Mouse (Mus musculus) kidney, embryonic 15.5 days (tissue): ENCODE results near the gene Rbm47. TPM values are rescaled to one million over a fixed set of nuclear protein-coding genes. Genes with fewer than 3 reads are reported as not detected.

Experiments
- ATAC-seq: fragments of 200-750 bp; cut with Nextera tagmentation; replicated peaks from 2 replicates; pipeline ENCODE4 v1.8.0; 2017; ENCODE audit warnings: moderate TSS enrichment; ENCODE audit not compliant: low FRiP score
- H3K27ac ChIP-seq: fragments of 300-500 bp; sonication (generic); 2 replicates; pipeline ENCODE4 v1.5.1; 2015; ENCODE audit warnings: mild to moderate bottlenecking, inconsistent platforms
- H3K27me3 ChIP-seq: fragments of 300-500 bp; sonication (generic); 2 replicates; pipeline ENCODE4 v1.6.1; 2015; ENCODE audit warnings: inconsistent platforms
- H3K36me3 ChIP-seq: fragments of 300-500 bp; sonication (generic); 2 replicates; pipeline ENCODE4 v1.6.1; 2015; ENCODE audit warnings: inconsistent platforms
- H3K4me1 ChIP-seq: fragments of 300-500 bp; sonication (generic); 2 replicates; pipeline ENCODE4 v1.6.1; 2015; ENCODE audit warnings: inconsistent platforms
- H3K4me2 ChIP-seq: fragments of 300-500 bp; sonication (generic); 2 replicates; pipeline ENCODE4 v1.6.1; 2015; ENCODE audit warnings: moderate library complexity, mild to moderate bottlenecking, inconsistent platforms
- H3K4me3 ChIP-seq: fragments of 300-500 bp; sonication (generic); replicated peaks from 2 replicates; pipeline ENCODE4 v1.5.1; 2015; ENCODE audit warnings: mild to moderate bottlenecking, inconsistent platforms
- H3K9ac ChIP-seq: fragments of 300-500 bp; sonication (generic); 2 replicates; pipeline ENCODE4 v1.6.1; 2015; ENCODE audit warnings: mild to moderate bottlenecking, inconsistent platforms
- H3K9me3 ChIP-seq: fragments of 300-500 bp; sonication (generic); replicated peaks from 2 replicates; pipeline ENCODE4 v1.6.1; 2016; ENCODE audit warnings: inconsistent platforms
- whole genome bisulfite sequencing: fragments of 180-500 bp; shearing (Covaris S2); methylation state at CpG from one replicate; pipeline ENCODE4 v1.1.7; 2015; ENCODE audit warnings: mixed read lengths; 5-methylcytosine and 5-hydroxymethylcytosine counted together
- polyA plus RNA-seq: library from polyadenylated mRNA; unstranded; fragments of >200 nt; fragmentation: Nextera tagmentation; extraction: Ambion mirVana; gene quantifications from 2 replicates; pipeline ENCODE4 v1.2.1, GENCODE M21; 2015

The Rbm47 gene
- polyA plus RNA-seq, 1 experiment from 2014 or later: 60.6 TPM

DNA sequence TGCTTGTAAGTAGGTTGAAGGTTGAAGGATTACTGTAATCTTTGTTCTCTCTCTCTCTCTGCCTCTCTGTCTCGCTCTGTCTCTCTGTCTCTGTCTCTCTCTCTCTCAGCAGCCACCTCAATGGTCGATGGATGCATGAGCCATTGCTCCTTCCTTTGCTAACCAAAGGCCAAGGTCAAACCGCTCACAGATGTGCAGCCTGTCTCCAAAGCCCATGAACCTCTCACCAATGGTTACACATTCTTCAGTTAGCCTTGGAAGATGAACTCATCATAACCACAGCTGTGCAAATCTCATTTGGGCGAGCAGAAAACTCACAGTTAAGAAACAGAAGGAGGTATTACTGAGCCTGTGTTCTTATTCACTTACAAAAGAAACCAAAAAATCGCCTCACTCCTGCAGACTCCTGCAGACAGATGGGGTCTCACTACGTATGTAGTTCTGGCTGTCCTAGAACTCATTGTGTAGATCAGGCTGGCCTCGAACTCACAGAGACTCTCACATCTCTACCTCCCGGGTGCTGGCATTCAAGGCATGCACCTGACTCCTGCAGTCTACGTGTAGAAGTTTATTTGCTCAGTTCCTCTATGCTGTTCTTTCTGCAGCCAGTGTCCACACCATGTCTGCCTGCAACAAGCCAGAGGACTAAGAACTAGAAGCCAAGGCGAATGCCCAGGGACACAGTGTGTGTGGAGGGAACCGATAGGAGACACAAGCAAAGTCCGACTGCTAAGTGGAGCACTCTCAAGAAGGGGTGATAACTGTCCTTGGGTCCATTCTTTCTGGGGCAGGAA lies 49.4 kb downstream of the Rbm47 start:
- Histone ChIP-seq H3K27me3 (no peaks in the 10 kb centered on the region), H3K9me3 (no peaks in the 10 kb centered on the region), H3K9ac (no peak overlapping the region), H3K4me3 (no peak overlapping the region), H3K4me2 (no peak overlapping the region), H3K27ac (no peak overlapping the region), H3K4me1 (peaks cover 21% of the 10 kb centered on the region), H3K36me3 (no peaks in the 10 kb centered on the region; the same call in 1 of the 2 replicates)
- 92% methylated on average over 12 of the region's 12 CpGs for WGBS
- no peak for ATAC-seq

DNA sequence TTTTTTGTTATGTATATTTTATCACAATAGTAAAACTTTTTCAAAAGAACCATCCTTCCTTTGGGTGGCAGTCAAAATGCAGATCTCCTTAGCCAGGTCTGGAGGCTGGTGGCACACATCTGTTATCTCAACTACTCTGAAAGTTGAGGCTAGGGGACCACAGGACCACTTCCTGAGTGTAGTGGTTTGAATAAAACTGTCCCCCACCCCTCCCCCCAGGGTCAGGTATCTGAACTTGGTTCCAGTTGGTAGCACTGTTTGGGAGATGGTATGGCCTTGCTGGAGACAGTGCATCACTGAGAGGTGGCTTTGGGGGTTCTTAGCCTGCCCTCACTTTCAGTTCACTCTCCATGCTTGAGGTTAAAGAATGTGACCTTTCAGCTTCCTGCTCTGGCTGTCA lies 51.7 kb downstream of the Rbm47 start:
- no peak overlapping the region for H3K27ac ChIP-seq
- no peak for ATAC-seq
- no peaks in the 10 kb centered on the region for H3K9me3 ChIP-seq
- no peak overlapping the region for H3K9ac ChIP-seq
- H3K36me3 ChIP-seq: no peaks in the 10 kb centered on the region
- no peak overlapping the region for H3K4me2 ChIP-seq
- H3K27me3 ChIP-seq: no peaks in the 10 kb centered on the region
- no peak overlapping the region for H3K4me3 ChIP-seq
- H3K4me1 ChIP-seq: peaks cover 21% of the 10 kb centered on the region

DNA sequence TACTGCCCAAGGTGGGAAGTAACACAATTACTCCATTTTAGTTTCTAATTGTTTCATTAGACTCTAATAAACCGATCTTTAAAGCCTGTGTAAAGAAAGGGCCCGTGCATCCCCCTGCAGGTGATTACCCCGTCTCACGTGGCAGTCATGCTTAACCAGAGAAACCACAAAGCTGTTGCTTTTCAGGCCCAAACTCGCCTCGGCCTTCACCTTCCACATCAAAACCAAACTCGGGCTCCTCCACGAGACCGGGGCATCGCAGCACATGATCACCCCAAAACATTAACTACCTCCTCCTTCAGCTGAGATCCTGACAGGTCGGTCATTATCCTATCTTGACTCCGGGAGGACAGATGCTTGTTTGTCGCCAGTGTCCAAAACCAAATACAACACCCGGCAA lies 58.2 kb downstream of the Rbm47 start:
- Histone ChIP-seq H3K27ac (peak overlapping the region; percentile 75), H3K4me2 (peak overlapping the region; percentile 12; the same call in 1 of the 2 replicates), H3K27me3 (no peaks in the 10 kb centered on the region), H3K4me1 (peaks cover 22% of the 10 kb centered on the region), H3K36me3 (no peaks in the 10 kb centered on the region), H3K4me3 (no peak overlapping the region), H3K9me3 (no peaks in the 10 kb centered on the region), H3K9ac (no peak overlapping the region)
- 54% methylated on average over 14 of the region's 14 CpGs for WGBS
- ATAC-seq: no peak

GRCm38 (mm10) chr5:66114208-66114607 lies 58.7 kb downstream of the Rbm47 start:
- H3K27me3 ChIP-seq: no peaks in the 10 kb centered on the region
- no peak overlapping the region for H3K9ac ChIP-seq
- H3K36me3 ChIP-seq: no peaks in the 10 kb centered on the region
- no peak overlapping the region for H3K4me3 ChIP-seq
- 45% methylated on average over 6 of the region's 6 CpGs for WGBS
- peak overlapping the region; percentile 75 for H3K27ac ChIP-seq
- ATAC-seq: peak; percentile 79
- no peaks in the 10 kb centered on the region for H3K9me3 ChIP-seq
- H3K4me2 ChIP-seq: peak overlapping the region; percentile 12; the same call in 1 of the 2 replicates
- H3K4me1 ChIP-seq: peaks cover 22% of the 10 kb centered on the region

DNA sequence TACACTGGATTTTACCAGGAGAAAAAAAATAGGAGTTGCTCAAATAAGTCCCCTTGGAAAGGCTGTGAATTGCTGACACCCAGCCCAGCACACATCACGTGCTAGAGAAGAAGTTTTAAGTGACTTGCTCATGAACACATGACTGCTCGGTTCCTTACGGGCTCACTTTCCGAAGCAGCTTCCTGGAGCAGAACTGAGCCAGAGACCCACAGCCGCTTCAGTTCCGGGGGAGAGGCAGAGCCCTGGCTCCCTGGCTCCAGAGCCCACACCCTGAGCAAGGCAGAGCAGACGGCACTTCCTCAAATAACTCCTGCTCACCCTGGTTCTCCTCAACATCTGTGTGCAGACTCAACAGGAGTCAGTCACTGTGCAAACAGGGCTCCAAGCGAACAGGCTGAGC lies 60.9 kb downstream of the Rbm47 start:
- no peak overlapping the region for H3K4me3 ChIP-seq
- H3K36me3 ChIP-seq: no peaks in the 10 kb centered on the region
- H3K9me3 ChIP-seq: no peaks in the 10 kb centered on the region
- no peak overlapping the region for H3K9ac ChIP-seq
- no peaks in the 10 kb centered on the region for H3K27me3 ChIP-seq
- no peak overlapping the region for H3K4me2 ChIP-seq
- peak; percentile 60; the same call in 1 of the 2 replicates for ATAC-seq
- WGBS: 28% methylated on average over 8 of the region's 8 CpGs
- peak overlapping the region; percentile 27; the same call in 1 of the 2 replicates for H3K27ac ChIP-seq
- H3K4me1 ChIP-seq: peaks cover 22% of the 10 kb centered on the region

DNA sequence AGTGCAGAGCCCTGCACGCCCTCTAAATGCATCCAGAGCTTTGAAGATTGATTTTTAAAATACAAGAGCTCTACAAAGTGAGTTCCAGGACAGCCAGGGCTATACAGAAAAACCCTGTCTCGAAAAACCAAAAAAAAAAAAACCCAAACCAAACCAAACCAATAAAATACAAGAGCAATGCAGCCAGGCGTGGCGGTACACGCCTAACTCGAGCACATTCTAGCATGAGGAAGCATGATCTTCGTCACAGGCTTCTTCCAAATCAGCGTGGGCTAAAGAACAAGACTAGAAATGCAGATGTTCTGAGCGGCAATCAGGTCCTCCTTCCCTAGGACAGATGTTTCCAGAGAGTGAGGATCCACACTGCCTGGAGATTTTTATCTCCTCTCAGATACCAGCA lies 66.5 kb downstream of the Rbm47 start:
- no peak for ATAC-seq
- WGBS: 80% methylated on average over 9 of the region's 9 CpGs
- Histone ChIP-seq H3K4me1 (no peaks in the 10 kb centered on the region), H3K27ac (no peak overlapping the region), H3K4me2 (no peak overlapping the region), H3K9me3 (no peaks in the 10 kb centered on the region), H3K27me3 (no peaks in the 10 kb centered on the region), H3K4me3 (no peak overlapping the region), H3K36me3 (no peaks in the 10 kb centered on the region), H3K9ac (no peak overlapping the region)

- Histone ChIP-seq H3K27me3 (no peaks in the 10 kb centered on the region), H3K4me1 (0 out of 2 replicates have a peak, but pooled peaks cover under 1% of the 10 kb centered on the region), H3K9me3 (no peaks in the 10 kb centered on the region), H3K36me3 (no peaks in the 10 kb centered on the region), H3K27ac (no peak overlapping the region), H3K9ac (no peak overlapping the region), H3K4me3 (no peak overlapping the region), H3K4me2 (no peak overlapping the region)
- ATAC-seq: no peak
- 80% methylated on average over 7 of the region's 7 CpGs for WGBS
Measured at GRCm38 (mm10) chr5:66105946-66106345, 67.0 kb downstream of the Rbm47 start.

DNA sequence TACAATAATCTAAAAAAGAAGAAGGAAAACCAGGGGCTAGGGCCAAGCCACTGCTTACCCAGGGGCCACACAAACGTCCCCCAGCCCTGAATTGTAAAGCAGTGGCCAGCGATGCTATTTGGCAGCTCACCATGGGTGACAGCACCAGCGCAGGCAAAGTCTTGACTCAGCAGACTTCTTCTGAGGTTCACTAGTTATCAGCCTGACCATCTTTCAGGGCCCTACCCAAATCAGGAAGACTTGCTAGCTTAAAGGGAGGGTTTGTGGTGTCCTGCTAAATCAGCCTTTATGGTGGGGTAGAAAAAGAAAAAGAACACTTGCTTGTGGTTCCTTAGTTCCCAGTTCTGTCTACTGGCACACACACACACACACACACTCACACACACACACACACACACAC lies 67.6 kb downstream of the Rbm47 start:
- ATAC-seq: no peak
- no peak overlapping the region for H3K4me3 ChIP-seq

DNA sequence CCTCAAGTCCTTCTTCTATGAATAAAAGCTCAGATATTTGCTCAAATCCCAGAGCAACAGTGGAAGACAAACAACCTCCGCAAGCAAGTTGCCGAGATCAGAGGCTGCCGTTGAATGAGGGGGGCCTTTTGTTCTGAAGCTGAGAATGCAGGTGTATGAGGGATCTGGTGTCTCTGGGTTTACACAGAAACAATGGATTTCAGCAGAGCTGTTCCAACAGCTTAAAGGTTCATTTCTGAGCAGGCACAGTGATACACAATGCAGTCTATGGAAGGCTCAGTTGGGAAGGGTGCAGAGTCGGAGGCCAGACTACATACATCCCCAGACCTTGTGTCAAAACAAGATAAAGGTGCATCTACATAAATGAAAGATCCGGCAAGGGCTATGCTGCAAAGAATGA lies 69.5 kb downstream of the Rbm47 start:
- Histone ChIP-seq H3K36me3 (no peaks in the 10 kb centered on the region), H3K4me2 (no peak overlapping the region), H3K9me3 (no peaks in the 10 kb centered on the region), H3K4me3 (no peak overlapping the region), H3K9ac (no peak overlapping the region), H3K27me3 (no peaks in the 10 kb centered on the region), H3K4me1 (peaks cover 13% of the 10 kb centered on the region), H3K27ac (no peak overlapping the region)
- WGBS: 76% methylated on average over 5 of the region's 5 CpGs
- ATAC-seq: no peak

More for the DNA sequence above, 67.6 kb downstream of the Rbm47 start:
- no peaks in the 10 kb centered on the region for H3K27me3 ChIP-seq
- no peak overlapping the region for H3K4me2 ChIP-seq
- H3K9ac ChIP-seq: no peak overlapping the region
- H3K27ac ChIP-seq: no peak overlapping the region
- no peaks in the 10 kb centered on the region for H3K9me3 ChIP-seq
- no peaks in the 10 kb centered on the region for H3K36me3 ChIP-seq
- peaks cover 5% of the 10 kb centered on the region; the same call in 1 of the 2 replicates for H3K4me1 ChIP-seq
- WGBS: 74% methylated on average over 3 of the region's 3 CpGs

DNA sequence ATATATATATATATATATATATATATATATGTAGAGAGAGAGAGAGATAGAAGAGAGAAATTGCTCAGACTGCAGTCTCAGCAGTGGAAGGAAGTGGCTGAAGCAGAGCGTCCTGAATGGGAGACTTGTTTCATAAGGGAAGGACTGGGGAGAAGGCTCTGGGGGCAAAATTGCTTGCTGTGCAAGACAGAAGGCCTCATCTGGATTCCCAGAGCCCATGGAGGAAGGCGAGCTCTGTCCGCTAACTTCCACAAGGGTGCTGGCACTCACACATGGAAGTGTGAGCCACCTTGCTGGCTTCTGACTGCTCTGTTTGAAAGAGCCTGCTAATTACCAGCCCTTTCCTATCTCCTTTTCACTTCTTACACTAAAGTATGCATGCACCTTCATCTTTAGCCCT lies 70.1 kb downstream of the Rbm47 start:
- Histone ChIP-seq H3K4me1 (peaks cover 19% of the 10 kb centered on the region), H3K9ac (no peak overlapping the region), H3K27me3 (no peaks in the 10 kb centered on the region), H3K36me3 (no peaks in the 10 kb centered on the region), H3K4me3 (no peak overlapping the region), H3K27ac (no peak overlapping the region), H3K4me2 (no peak overlapping the region), H3K9me3 (no peaks in the 10 kb centered on the region)
- no peak for ATAC-seq
- 84% methylated on average over 3 of the region's 3 CpGs for WGBS

DNA sequence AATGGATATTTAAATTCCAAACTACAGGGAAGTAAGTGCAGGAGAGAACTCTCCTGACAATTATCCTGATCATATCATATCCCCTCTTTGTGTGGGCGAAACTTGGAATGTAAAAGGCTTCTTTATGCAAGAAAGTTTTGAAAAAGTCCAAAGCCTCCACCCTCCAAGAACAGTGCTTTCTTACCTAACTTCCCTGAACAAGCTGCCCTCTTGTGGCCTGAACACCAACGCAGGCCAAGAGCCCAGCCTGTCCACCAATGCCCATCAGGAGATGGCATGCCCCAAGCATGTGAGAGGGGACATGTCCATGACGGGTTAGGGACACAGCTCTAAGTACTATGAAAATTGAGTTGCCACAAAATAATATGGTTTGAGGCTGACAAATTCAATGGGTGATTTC lies 71.3 kb downstream of the Rbm47 start:
- H3K4me2 ChIP-seq: no peak overlapping the region
- no peaks in the 10 kb centered on the region for H3K36me3 ChIP-seq
- H3K4me3 ChIP-seq: no peak overlapping the region
- 72% methylated on average over 3 of the region's 3 CpGs for WGBS
- no peaks in the 10 kb centered on the region for H3K9me3 ChIP-seq
- no peak overlapping the region for H3K27ac ChIP-seq
- H3K9ac ChIP-seq: no peak overlapping the region
- no peak for ATAC-seq
- H3K4me1 ChIP-seq: peaks cover 26% of the 10 kb centered on the region
- H3K27me3 ChIP-seq: no peaks in the 10 kb centered on the region

- Histone ChIP-seq H3K4me3 (no peak overlapping the region), H3K27ac (no peak overlapping the region), H3K9ac (no peak overlapping the region), H3K4me1 (peaks cover 26% of the 10 kb centered on the region), H3K9me3 (no peaks in the 10 kb centered on the region), H3K27me3 (no peaks in the 10 kb centered on the region), H3K36me3 (no peaks in the 10 kb centered on the region), H3K4me2 (no peak overlapping the region)
- no peak for ATAC-seq
- 70% methylated on average over 8 of the region's 8 CpGs for WGBS
Measured at GRCm38 (mm10) chr5:66100322-66100721, 72.6 kb downstream of the Rbm47 start.
